Mouse (Mus musculus) gonadal fat pad, adult 2 months (tissue): Measurements from ENCODE around the gene Tuba8. TPM values are rescaled to one million over a fixed set of nuclear protein-coding genes. Genes with fewer than 3 reads are reported as not detected.

Source experiments
- polyA plus RNA-seq: library from polyadenylated mRNA; depleted of rRNA; stranded (reverse); fragments of >200 nt; gene quantifications from 2 replicates; pipeline ENCODE4 v1.2.3, GENCODE M21; 2012; rRNA removed

Gene Tuba8
- polyA plus RNA-seq, 1 experiment = 0.32 TPM

Other genes with a start within 250 kb of the Tuba8 start
- 41.7 and 42.2 TPM in 2 replicates for gene Mical3, start 79.7 kb upstream of the Tuba8 start, polyA plus RNA-seq
- gene Pex26, start 27.0 kb upstream of the Tuba8 start, polyA plus RNA-seq = 16.5 and 17.3 TPM in 2 replicates
- gene Usp18, start 35.2 kb downstream of the Tuba8 start, polyA plus RNA-seq = 4.4 and 4.9 TPM in 2 replicates
- 23.9 and 56.6 TPM in 2 replicates for gene Slc6a13, start 89.5 kb downstream of the Tuba8 start, polyA plus RNA-seq
- 6.1 and 8.5 TPM in 2 replicates for gene Slc6a12, start 132.4 kb downstream of the Tuba8 start, polyA plus RNA-seq